Mouse (Mus musculus) cerebellum, adult 8-10 months (tissue): ENCODE results near the gene Ebf1.

Experiments
- DNase-seq: peaks from one replicate; pipeline ENCODE4 v3.0.0; 2022

Ebf1 gene

DNA sequence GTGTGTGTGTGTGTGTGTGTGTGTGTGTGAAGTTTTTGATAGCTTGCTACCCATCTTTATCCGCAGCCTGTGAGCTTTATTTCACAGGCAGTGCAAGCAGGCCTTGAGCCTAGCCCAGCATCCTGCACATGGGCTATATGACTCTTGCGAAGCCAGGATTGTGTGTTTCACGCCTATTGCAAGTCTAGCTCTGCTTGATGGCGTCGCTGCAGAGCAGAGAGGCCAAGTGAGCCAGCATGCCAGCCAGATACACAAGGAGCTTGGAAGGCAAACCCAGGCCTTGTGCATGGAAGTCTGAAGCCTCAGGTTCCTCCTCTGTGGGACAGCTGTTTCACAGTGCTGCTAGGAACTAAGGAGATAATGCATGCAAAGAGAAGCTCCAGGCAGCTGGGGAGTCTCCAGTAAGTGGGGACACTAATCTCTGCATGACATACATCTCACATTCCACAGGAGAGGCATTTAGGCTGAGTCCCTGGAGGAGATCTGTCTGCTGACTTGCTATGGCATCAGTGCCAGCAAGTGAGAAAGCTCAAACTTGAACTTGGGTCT is 359.2 kb downstream of the Ebf1 start:
- DNase-seq, result no peak

DNA sequence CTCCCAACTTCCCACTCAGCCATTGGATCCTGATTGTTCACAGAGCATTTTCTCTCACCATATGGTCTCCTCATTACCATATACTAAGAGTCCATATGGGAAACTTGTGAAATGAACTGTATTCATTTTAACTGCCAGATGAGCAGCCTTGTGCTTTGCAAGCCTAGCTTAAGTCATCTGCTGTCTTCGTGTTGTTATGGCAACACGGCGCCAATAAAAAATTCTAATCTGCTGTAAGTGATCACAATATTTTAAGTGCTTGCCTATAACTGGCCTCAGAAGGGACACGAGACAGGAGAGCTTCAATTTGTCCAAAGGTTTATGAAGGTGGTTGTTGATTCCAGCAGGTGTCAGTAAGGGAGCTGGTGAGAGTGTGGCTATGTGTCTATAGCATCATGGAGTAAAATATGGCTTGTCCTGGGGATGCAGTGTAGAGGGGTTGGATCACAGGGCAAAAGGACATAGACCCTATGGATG is 360.8 kb downstream of the Ebf1 start:
- DNase-seq, result no peak

DNA sequence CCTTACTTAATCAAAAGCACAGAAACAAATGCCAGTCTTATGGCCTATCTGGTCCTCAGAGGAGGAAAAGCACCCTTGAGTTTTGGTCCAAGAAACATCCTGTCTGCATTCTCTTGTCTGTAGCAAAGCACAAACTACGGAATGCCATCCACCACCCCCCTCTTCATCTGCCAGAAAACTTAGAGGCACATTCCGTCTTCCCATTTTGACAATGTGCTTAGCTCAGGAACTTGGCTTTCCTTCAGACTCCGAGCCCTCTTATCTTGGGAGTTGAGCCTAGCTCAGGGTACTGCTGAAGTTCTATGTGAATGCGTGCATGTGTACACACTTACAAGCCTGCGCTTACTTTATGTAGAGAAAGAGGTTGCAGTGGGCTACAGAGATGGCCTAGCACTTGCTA is 362.3 kb downstream of the Ebf1 start:
- DNase-seq, result no peak

DNA sequence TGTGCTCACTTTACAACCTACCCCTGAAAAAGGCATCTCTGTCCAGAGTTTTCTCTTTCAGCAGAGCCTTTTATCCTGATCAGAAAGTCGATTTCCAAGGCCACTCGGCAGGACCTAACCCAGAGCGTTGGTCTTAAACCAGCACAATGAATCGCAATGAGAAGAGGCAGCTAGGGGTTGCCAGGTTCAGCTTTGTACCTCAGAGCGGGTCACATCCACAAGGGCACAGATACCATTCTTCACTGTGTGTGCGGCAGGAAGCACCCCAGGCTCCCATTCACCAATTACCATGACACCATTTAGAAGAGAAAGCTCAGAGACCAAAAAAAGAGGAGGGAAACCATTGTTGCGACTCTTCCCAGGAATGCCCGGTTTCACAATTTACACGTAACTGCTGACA is 365.1 kb downstream of the Ebf1 start:
- no peak for DNase-seq

DNA sequence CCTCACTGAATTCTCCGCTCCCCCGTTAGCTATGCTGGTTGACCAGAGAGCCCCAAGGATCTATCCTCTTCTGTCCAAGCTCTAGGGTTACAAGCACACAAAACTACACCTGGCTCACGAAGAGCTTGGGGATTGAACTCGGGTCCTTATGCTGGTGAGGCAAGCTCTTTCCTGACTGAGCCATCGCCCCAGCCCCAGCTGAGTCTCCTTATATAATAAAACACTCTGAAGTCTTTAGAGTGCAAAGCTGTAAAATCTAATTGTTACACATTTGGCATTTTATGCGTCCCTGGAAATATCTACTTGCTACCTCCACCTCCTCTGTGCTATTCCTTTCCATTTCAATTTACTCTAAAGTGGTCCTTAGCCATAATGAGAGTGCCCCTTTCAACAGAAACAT is 366.8 kb downstream of the Ebf1 start:
- no peak for DNase-seq

DNA sequence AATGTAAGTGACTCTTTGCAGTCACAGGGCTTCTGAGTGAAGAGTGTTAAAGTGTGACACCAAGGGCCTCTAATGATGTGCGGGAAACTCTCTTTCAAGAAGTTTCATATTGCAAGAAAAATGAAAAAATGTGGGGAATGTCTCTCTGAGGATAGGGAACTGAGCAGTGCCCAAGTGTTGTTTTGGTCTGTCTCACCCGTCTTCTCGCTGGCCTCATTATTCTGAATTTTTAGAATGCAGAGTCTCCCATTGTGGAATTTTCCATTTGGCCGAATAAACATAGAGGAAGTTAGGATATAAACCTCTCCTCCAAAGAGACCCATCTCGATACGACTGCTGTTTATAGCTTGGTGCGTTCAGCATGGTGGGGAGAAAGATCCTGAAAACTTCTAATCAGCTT is 367.3 kb downstream of the Ebf1 start:
- no peak for DNase-seq

DNA sequence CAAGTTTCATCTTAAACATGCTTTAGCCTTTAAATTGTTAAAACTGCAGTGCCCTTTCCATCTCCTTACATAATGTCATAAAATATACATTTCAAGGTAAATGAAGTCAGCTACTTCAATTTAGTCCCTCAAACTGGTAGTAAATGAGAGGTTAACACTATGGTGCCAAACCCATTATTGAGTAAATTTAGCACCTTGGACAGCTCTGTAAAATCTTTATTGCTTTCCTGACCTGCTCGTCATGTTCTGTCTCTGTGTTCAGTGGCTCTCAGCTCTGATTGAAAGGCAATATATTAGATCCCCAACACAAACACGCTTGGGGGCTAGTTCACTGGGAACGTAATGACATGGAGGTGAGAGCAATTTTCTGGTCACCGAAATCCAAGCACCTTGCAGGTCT is 370.7 kb downstream of the Ebf1 start:
- DNase-seq, result no peak

DNA sequence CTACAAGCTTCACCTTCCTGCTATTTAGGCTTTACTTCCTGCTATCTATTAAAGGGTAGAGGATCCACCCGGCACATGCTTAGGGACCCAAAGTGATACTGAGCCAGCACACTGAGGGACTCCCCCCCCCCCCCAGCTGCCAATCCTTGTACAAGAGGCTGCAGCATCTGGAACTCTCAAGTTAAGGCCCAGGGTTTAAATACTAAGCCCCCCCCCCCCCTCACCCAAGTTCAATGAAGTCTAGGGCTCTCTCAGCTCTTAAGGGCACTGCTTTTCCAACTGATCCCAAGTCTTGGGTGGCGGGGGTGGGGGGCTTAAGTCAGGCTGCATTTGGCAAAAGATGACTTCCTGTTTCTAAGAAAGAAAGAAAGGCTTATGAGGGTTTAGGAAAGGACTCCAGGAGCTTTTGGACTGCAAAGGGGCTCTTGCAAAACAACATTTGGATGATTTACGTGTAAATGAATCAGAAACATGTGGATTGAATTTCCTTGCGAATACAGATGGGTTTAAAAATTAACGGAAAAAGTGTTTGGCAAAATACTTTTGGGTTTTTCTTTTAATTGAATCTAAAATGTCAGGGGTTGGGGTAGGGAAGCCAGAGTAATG is 385.7 kb downstream of the Ebf1 start:
- no peak for DNase-seq

DNA sequence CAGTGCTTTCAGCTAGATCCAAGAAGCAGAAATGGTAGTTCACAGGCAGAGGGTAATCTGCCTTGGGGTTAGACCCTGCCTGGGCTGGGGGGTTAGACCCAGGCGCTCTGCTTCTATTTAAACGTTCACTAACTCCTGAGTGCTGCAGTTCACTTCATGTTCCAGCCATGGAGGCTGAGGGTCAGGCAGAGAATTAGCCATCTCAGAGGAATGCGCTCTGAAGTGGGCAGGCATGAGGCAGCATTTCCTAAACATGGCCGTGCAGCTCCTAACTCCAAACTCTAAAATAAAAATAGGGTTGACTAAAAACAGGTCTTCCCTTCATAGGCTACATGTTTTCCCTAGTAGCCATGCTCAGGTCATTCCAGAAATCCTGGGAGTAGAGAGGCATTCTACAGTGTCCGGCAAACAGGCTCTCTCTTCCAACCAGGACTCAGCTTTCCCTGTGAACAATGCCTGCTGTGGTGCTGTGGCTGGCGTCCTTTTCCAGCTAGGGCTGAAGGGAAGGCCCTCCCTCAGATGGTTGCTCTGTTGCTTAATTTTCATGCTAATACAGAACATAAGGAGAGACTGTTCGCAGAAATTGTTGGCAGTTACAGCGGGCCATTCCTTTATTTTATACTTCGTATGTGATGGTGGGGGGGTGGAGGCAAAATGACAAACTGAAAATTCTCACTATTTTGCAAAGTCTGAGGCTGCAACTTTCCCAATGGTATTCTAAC is 386.8 kb downstream of the Ebf1 start:
- DNase-seq, result no peak

DNA sequence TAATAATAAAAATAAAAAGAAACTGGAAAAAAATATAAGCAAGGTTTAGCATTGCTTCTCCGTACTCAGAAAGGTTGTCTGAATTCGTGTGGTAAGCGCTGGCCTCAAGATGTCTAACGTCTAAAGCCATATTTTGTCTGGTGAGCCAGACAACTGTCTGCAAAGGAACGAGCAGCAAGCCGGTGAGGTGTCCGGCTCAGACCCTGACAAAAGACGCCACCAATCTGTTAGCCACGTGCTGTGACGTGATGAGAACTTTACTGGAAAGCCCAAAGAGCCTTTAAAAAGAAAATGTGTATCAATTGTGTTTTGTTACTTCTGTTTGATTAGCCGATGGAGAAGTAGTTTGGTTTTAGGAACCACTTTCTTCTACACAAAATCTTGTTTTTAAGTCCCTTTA is 390.2 kb downstream of the Ebf1 start:
- DNase-seq, result no peak

DNA sequence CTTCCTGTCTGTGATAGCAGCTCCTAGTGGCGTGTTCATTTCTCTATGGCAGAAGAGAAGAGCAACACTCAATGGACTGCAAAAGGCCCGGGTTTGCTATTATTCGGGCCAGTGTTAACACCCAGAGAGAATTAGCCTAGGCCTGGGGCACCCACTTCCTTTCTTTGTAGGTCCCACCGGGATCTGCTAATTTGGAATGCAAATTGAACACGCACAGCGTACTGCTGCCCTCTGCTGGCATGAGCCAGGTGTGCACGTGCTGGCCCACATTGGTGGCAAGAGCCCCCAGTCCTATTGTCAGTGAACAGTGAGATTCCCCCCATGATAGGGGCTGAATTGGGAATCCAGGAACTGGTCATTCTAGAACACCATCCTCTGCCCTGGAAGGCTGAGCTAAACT is 391.0 kb downstream of the Ebf1 start:
- peak; percentile 74 for DNase-seq

DNA sequence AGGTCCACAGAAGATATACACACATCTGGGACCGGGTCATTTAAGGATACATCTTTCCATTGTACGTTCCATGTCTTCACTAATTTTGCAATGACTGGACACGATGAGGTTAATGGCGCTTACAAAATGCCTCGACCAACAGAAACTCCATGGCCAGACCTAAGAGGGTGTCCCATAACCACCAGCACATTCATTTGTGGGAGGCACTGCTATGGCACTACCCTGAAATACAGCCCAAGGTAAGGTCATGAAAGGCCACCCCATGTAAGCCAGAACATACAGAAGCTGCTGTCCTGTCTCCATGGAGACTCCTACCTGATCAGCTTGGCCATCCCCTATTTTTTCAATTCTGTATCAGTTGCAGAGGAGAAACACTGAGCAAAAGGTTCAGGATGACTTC is 391.6 kb downstream of the Ebf1 start:
- no peak for DNase-seq

DNA sequence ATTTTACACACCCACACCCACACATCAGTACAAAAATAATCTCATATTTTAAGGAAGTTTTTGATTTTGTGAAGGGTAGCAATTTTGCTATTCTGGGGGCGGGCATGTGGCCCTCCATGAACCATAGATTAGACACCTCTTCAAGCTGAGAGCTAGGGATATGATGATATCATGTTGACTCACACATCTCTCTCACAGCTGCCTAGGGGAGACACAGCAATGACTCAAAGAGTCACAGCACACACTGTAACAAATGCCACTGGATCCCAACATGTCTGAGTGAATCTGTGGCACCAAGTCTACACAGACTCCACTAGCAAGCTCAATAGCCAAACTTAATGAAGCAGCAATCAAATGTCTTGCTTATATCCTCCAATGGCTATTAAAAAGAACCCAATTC is 395.0 kb downstream of the Ebf1 start:
- no peak for DNase-seq

DNA sequence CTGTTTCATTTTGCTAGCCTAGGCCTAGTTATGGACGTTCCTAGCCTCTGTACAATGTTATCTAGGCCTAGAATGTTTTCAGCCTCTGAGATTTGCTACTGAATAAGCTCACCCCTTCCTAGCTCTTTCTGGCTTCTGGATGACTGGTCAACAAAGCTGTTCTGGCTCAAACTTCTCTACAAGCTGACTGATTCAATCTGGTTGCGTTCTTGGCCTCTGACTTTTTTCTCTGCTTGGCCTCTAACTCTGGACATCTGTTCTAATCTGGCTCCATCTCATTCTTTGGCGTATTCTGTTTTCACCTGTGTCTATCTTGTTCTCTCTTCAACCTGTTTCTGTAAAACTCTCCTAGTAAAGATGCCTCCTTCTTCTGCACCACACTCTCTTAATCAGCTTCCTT is 400.4 kb downstream of the Ebf1 start:
- no peak for DNase-seq

DNA sequence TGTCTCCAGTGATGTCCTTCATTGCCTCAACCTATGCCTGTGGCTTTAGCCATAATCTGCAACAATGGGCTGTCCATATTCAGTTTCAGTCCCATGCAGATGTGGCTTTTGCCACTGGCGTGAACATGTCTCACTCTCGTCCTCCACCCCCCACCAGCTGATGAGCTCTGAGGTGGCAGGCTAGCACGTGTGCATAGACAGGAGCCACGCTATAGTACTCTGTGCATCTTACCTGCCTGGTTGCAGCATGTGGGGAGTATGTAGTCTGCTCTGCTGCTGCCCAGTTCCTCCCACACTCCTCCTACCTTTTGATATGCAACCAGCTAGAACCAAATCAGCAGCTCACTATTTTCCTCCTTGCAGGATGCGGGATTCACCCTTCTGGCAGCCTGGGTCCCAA is 408.9 kb downstream of the Ebf1 start:
- no peak for DNase-seq

DNA sequence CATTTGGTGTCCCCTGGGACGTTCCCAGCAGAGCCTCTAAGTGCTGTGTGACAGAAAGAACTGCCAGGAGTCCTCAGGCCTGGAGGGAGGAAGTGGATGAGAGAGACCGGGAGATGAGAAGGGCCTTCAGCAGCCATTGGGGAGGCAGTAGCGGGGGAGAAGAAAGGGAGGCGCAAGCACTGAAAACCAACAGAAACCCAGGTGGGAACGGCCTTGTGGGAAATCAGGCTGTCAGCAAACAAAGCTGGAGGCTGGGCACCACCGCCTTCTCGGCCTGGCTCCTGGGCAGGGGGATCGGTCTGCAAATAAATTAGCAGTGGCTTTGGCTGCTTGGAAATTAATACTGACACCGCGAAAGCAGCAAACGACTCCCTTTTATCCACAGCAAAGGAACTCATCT is 409.6 kb downstream of the Ebf1 start:
- no peak for DNase-seq

DNA sequence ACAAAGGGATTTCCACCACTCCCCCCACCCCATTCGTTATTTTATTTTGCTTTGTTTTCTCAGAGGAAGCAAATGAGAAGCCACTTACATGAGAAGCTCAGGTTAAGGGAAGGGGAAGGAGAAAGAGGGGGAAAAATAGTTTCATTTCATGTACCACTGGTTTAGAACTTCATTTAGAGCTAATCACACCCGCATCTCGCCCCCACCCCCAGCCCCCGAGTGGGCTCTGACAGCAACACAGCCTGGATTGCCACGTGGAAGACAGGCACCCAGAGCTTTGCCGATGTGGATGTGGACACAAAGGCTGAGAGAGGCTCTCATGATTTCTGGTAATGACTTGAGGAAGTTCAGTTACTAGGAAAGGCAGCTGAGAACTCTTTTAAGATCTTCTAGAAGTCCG is 410.0 kb downstream of the Ebf1 start:
- DNase-seq, result no peak

DNA sequence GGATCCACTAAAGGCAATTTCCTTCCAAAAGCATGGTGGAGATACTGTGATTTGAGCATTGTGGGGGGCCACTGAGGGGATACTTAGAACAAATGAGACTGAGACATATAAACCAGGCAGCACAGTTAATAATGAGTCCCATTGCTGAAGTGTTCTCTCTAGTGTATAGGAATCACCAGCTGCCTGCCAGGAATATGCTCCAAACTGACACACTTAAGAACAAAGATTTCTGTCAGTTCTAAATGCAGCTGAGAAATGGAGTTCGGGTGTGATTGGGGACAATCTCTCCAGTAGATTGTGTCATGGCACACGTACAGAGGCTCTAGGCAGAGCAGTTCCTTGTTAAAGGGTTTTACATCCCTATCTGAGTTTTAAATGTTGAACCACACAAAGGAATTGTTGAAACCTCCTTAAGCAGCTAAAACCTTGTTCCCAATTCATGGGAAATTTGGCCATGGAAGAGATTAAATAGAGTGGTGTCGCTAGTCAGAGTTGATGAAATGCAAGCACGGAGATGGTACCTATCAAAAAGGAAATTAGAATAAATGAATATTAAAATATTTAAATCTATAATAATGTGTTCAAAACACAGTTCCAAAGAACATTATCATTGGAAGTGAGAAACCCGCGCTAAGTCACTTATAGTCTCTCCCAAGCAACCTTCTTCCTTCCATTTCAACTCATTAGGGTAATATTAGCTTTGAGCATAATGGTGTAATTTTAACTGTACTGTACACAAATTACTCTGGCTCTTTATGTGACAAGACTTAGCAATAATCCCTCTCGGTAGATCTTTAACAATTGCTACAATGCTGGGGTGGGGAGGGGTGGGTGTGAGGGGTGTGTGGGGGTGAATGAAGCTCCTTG is 438.9 kb downstream of the Ebf1 start:
- no peak for DNase-seq
